Mouse (Mus musculus) E14TG2a.4 (cell line): ENCODE data around the gene Magi2.

ENCODE experiments used
- CTCF ChIP-seq: conservative IDR thresholded peaks from 2 replicates; pipeline ENCODE4 v1.5.1; 2014; ENCODE audit warnings: low read length
- NANOG ChIP-seq: IDR thresholded peaks from 2 replicates; pipeline ENCODE4 v1.6.1; 2014; ENCODE audit warnings: borderline replicate concordance, low read length, mixed read lengths
- POU5F1 ChIP-seq: IDR thresholded peaks from 2 replicates; pipeline ENCODE4 v1.6.1; 2014; ENCODE audit warnings: low read length, borderline replicate concordance

- TF ChIP-seq CTCF = no peak
- no peak for TF ChIP-seq POU5F1
- no peak for TF ChIP-seq NANOG
Measured at GRCm38 (mm10) chr5:20559821-20560220, 1333.0 kb downstream of the Magi2 start.
